Mouse (Mus musculus) CD4-positive, CD25-positive, alpha-beta regulatory T cell, adult 4 months (primary cell): ENCODE data around the gene Ptcd1. TPM values are rescaled to one million over a fixed set of nuclear protein-coding genes. Genes with fewer than 3 reads are reported as not detected.
"Not testable (repeated sequence)": the region's sequence is repeated elsewhere in the genome, so short reads cannot be mapped to it uniquely, and the experiment has no call there.

Experiments
- ATAC-seq: one replicate; pipeline ENCODE4 v1.8.0; 2017
- polyA plus RNA-seq, 2 experiments: library from polyadenylated mRNA; unstranded; fragments of 100-300 nt; shearing (Covaris generic); gene quantifications; one replicate each; pipeline ENCODE4 v1.2.1; 2017

Ptcd1 gene
- polyA plus RNA-seq, 2 experiments from 2014 or later, result 13.6 to 28.7 TPM

DNA sequence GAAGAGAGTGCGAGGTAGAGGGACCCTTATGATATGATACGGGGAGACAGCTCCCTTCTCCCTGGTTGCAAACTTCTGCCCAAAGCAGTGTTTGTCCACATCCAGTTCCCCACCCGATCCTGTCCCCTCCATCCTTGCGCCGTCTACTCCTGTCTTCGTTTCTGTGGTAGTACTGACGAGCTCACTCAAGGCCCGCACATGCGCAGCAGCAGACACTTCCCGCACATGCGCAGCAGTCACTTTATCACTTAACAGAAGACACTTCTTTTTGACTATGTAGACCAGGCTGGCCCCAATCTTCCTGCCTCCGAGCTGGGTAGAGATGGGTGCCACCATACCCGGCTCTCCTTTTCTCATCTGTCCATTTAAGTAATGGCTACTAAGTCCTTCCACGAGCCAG lies 5.5 kb downstream of the Ptcd1 start:
- ATAC-seq, result no peak

DNA sequence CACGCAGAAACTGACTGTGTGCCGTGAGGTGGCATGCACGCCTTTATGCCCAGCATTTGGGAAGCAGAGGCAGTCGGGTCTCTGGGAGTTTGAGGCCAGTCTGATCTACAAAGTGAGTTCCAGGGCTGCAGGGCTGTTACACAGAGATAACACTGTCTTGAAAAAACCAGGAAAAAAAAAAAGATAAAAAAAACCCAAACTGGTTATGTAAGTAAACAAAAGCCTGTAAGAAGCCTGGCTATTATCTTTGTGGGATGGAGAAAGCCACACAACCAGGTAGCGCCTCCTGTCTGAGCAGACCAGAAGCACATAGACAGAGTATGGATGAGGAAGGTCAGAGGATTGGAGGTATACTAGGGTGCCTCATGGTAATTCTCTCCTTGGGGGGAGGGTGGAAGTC lies 14.2 kb downstream of the Ptcd1 start:
- ATAC-seq, result no peak

DNA sequence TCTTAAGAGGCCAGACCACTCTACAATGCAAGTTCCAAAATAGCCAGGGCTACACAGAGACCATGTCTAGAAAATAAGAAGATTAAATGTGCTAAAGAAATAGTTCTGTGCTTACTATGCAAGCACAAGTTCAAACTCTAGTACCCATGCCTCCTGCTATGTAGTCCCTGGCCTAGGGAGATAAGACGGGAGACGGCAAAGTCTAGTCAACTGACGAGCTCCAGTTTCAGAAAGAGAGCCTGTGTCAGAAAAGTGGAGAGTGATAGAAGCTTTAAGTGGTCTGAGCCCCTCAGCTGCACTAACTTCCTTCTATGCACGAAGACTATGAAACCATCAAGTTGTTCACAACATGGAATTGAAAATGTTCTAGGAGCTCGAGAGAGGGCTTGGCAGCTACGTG lies 17.6 kb downstream of the Ptcd1 start:
- no peak for ATAC-seq

DNA sequence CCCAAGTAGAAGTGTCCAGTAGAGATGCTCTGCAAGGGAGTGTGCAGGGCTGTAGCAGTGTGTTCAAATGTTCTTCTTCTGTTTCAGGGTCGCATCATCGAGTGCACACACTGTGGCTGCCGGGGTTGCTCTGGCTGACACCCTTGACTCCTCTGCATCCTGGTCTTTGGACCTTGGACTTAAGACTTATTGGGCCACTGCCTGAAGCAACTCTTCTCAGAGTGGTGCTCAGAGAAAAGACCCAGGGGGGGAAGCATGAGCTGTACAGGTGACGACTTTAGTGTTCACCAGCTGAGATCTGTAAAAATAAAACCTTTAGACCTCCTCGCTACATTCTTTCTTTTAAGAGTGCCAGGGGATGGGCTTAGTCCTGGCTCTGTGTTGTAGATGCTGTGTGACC lies 19.2 kb downstream of the Ptcd1 start:
- no peak for ATAC-seq

DNA sequence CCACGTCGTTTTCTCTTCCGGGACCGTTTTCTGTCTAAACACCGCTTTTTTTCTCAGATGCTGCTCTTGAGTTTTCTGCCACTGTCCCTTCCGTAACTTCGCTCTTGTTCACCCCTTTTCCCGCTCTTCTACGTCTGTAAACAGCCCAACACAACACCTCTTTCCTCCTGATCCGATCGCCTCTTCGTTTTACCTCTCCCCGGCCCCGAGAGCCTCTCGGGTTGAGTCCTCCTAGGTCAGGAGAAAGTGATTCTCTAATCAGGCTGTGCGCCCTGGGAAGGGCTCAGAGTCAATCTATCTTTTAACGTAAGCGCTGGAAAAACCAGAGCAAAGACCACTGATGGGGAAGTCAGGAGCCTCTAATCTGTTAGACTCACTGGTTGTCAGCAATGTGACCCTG lies 26.3 kb downstream of the Ptcd1 start:
- peak; percentile 2 for ATAC-seq

DNA sequence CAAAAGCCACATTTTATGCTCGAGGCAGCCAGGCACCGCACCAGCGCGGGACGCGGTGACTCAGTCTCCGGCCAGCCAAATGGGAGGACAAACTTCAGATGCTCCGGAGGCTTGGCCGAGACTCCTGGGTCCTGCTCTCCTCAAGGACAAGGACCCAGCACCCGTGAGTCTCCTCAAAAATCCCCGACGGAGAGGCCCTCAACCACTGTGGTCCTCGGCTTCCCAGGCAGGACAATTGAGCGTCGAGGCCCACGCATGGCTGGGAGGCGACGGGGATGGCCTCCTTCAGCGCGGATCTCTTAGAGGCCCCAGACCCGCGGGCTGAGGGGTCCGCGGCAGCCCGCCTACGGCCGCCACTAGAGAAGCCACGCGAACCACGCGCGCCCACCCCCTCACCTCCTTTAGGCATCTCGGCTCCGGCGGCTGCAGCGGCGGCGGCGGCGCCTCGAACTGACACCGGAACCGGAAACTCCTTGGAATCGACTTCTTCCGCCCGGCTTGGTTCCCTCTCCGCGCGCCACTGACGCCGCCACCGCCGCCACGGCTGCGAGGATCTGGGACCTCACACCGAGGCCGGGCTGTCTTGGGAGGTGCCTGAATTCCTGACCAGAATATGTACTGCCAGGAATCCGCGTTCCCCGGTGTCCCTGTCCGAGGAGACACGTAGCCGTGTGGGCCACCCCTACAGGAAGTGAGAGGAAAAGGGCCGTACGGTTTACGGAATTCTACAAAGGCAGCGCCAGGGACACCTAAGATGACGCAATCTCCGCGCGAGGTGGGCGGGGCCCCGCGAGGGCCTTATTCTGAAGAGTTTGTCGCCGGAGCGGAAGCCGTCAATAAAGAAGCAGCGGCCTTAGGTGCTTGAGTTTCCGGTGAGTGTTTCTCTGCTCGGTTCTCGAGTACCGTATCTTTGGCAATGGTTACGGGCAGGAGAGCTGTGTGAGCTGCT lies 27.1 kb downstream of the Ptcd1 start, which contains the start of the genes Pdap1 and Bud31:
Pdap1 (minus strand) TSS at position 668 of the 949 bp plus-strand sequence.
Bud31 (plus strand) TSS at position 792 of the 949 bp plus-strand sequence.
- peak; percentile 89 for ATAC-seq

DNA sequence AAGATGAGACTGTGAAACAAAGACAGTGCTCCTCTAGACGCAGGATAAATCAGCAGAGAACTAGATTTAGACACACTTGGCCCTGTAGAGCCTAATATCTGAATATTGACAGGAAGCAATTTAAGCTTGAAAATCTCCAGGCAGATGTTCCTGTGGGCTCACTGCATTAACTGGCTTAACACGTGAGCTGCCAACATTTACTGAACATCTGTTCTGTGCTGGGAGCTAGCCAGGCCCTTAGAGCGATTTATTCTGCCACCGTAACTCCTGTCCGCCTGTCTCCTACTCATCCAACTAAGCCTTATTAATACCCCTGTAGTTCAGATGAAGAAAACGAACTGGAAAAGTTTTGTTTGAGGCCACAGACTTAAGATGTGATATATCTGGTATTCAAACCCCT lies 28.1 kb downstream of the Ptcd1 start:
- ATAC-seq, result no peak

DNA sequence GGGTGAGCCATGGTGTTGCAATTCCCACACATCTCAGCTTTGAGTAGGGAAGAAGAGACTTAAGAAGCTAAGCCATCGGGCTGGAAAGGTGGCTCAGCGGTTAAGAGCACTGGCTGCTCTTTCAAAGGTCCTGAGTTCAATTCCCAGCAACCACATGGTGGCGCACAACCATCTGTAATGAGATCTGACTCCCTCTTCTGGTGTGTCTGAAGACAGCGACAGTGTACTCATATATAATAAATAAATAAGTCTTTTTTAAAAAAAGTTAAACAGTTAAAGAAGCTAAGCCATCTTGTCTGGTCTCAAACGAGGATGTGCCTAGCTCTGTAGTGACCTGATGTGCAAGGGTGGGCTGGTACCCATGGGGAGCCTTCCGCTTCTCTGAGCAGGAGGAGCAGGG lies 33.6 kb downstream of the Ptcd1 start:
- ATAC-seq, result not testable (repeated sequence)

DNA sequence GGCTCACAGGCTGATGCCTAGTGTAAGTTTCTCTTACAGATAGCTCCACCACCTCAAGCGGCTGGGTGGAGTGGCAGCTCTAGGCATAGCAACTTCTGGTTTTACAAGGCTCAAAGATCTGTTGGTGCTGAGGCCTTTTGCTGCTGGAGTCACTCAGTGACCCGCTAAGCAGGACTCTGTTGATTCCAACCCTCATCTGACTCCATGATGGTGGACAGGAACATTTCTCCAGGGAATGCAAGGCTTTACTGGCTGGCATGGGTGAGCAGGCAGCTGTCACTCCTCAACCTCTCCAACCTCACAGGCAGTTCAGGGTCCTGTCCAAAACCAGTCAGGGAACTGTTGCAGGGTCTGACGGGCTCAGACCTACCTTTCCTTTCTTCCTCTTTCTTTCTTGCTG lies 35.9 kb downstream of the Ptcd1 start:
- no peak for ATAC-seq

DNA sequence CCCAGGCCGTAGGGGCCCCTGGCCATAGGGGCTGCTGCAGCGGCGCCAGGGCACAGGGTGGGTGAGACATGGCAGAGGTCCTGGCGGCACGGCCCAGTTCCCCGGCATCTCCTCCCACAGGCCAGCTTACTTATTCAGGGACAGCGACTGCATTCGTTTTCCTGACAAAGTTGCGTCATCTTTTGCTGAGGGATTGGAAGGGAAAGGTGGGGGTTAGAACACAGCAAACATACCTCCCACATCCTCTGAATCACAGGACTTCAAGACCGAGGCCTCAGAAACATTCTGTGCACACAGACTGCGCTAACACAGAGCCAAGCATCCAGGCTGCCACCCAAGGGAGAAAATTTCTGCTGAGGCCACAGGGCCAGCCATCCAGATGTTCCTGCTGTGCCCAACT lies 36.7 kb downstream of the Ptcd1 start:
- no peak for ATAC-seq

DNA sequence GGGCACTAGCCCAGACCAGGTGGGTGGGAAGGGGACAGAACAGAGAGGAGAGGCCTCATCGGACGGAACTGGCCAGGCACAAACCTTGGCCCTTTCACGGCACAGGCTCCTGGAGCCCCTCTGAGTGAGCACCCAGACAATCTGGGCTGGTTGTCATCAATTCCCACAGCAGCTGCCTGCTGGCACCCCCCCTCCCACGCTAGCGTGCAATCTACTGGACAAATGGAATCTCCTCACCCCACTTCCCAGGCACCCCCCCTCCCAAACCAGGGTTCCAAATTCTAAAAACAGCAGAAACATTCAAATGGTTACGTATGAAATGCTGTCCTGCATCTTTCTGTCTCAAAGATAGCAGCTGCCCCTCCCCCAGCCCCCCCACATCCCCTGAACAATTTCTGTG lies 37.1 kb downstream of the Ptcd1 start:
- ATAC-seq, result not testable (repeated sequence)

DNA sequence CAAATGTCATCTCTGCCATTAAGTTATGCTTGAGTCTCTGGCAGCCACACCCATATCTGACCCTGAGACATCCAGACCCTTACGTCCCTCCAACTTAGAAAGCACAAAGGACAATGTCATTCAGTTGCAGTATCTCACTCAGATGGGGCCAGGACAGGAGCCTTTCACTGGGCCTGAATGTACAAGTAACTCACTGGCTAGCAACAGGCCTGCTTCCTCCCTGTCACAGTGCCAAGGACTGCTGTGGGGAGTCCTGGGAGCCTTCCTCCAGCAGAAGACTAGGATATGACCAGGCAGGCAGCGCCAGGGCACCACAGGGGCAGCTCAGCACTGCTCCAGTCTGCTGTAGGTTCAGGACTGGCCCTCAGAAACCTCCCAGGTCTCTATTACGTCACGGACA lies 37.8 kb downstream of the Ptcd1 start:
- no peak for ATAC-seq

DNA sequence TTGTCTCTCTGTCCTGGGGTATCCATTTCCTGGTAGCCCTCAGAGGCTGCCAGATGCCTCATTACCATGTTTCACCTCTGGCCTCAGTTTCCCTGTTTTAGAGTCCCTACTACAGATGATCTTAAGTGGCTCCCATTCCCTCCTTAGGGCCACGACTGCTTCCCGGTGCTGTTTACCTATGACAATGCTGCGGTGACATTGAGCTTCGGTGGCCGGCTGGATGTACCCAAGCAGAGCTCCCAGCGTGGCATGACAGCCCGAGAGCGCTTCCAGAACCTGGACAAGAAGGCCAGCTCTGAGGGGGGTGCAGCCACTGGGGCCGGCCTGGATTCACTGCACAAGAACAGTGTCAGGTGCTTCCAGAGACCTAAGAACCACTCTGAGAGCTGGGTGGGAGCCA lies 40.3 kb downstream of the Ptcd1 start:
- no peak for ATAC-seq

DNA sequence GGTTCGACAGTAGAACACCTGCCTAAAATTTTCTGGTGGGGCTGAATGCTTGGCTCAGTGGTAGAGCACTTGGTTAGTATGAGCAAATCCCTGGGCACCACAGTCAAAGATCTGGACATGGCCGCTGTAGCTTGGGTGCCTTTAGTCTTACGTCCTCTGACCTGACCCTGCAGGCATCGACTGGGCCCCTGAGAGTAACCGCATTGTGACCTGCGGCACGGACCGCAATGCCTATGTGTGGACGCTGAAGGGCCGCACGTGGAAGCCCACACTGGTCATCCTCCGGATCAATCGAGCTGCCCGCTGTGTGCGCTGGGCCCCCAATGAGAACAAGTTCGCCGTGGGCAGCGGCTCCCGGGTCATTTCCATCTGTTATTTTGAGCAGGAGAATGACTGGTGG lies 43.5 kb downstream of the Ptcd1 start:
- no peak for ATAC-seq

DNA sequence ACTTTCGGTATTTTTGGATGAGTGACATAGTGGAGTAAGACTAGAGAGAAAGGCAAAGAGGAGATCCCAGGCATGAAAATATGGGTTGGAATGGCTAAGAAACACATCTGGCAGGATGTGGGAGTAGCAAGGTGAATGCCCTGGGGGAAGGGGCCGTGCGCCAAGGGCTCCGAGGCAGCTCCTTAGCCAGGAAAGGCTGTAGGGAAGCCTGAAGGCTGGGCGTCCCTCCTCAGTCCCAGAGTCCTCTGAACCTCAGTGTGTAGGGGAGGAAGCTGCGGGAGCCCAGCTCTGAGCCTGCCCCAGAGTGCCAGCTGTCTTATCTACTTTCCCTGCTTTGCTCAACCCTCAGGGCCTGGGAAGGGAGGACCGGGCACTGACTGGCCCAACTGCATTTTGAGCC lies 46.0 kb downstream of the Ptcd1 start:
- no peak for ATAC-seq

DNA sequence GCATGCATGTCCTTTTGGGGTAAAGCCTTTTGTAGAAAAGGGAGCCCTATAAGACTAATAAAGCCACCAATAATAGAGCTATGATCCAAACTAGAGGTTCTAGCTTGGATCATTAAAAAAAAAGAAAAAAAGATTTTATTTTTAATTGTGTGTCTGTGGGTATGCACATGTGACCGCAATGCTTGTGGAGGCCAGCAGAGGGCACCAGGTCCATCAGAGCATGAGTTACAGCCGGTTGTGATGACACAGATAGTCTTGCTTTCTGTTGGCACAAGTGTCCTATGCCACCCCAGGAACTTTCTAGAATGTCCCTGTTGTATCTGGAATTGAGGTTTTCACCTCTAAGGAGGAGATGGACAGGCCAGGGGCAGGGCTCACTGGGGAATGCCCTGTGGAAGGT lies 47.5 kb downstream of the Ptcd1 start:
- no peak for ATAC-seq

DNA sequence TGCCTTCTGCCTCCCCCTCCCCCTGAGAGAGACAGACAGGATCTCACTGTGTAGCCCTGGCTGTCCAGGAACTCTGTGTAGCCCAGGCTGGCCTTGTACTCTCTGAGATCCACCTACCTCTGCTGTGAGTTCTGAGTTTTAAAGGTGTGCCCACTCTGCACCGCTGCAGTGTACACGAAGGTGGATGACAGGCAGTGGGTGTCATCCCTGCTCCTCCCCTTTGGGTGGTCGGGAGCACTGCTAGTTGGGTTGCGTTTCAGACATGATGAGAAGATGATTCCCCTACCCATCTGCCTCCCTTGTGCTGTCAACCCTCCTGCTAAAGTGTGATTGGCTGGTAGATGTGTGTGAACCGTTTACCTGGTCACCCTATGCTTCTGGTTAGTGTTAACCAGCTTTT lies 48.4 kb downstream of the Ptcd1 start:
- ATAC-seq, result no peak

DNA sequence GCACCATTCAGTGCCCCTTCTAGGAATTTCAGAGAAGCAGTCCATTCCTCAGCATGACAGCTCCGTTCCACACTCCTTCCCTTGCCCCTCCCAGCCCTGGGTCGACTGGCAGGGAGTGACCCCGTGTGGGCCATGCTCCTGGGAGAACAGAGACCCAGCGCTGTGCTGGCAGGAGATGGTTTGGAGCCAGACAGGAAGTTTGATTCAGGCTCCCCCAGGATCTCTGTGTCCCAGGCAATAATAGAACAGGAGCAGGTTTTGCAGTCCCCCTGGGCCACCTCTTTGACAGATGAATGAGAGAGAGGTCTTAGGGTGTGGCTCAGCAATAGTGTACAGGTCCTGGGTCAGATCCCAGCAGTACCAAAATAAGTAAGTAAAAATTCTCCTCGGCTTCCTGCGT lies 48.9 kb downstream of the Ptcd1 start:
- ATAC-seq, result no peak

DNA sequence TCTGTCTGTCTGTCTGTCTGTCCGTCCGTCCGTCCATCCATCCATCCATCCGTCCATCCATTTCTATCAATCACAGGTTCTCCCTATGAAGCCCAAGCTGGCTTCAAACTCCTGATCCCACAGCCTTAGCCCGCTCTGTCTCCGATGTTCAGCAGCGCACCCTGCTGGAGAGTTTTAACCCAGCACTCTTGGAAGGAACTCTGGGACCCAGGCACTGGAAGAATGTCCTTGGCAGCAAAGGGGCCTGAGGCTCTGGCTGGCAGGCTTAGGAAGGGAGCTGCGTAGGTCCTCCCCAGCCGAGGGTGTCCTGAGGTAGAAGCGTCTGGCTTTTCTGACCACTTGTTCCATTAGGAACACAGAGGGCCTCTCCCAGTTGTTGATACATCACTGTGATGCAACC lies 50.0 kb downstream of the Ptcd1 start:
- ATAC-seq, result no peak

DNA sequence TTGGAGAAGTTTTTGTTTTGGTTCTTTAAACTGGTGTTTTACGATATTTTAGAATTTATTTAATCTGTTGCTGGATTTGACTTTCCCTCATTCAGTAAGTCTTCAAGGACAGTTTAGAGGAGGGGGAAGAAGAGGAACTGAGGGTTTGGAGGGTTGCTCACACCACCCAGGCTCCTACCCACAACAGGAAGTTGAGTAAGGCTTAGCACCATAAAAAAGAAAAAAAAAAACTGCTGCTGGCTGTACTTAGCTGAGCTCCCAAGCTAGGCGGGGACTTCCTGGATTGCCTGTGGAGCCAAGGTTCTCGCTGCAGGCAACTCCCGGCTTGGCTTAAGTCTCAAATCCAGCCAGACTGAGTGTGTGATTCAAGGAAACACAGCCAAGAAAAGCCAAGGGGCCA lies 50.6 kb downstream of the Ptcd1 start:
- peak; percentile 85 for ATAC-seq

DNA sequence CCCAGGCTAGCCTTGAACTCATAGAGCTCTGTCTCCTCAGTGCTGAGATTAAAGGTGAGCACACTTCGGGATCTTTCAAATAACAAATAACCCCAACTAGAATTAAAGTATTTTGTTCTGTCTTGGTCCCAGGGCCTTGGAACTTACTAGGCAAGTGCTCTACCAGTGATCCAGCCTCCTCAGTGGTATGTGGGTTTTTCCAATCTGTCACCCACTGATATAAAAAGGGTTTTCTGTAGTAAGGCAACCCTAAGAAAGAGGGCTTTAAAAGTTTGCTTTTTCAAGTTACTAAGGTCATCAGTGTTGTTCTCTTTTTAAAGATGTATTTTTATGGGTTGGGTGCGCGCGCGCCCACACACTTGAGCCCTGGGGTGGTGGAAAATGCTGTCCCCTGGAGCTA lies 51.2 kb downstream of the Ptcd1 start:
- no peak for ATAC-seq

DNA sequence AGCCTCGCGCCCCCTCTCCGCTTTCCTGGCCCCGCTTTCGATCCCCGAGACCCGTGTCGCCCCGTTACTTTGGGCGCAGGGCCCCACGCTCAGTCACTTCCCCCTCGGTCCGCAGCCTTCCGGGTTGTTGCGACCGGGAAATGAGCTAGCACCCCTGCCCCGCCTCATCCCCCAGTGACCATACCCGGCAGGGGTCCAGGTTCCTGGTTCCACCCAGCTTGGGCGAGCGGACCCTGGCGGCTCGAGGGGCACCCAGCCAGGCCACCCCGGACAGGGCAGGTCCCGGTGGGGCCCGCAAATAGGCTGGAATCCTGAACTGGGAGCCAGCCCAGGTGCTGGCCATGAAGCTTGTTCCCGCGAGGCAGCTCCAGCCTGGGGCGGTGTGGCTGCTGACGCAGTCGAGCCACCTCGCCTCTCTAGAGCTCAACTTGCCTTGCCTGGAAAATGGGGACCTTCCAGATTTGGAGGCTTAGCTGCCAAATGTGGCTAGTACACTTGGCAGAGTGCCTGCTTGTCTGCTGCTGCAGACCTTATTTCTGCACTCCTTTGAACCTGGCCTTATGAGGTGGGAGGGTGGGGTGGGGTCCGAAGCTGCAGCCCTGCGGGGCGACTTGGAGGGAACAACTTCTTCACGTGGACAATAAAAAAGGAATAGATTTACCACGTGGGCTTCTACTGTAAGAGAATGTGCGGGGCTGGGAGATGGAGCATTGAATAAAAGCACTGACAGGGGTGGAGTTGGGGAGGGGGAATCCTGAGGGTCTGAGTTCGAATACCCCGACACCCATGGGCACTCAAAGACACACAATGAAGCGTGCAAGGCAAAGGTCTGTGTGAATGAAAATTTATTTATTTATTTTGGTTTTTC lies 52.1 kb downstream of the Ptcd1 start:
- peak; percentile 38 for ATAC-seq

DNA sequence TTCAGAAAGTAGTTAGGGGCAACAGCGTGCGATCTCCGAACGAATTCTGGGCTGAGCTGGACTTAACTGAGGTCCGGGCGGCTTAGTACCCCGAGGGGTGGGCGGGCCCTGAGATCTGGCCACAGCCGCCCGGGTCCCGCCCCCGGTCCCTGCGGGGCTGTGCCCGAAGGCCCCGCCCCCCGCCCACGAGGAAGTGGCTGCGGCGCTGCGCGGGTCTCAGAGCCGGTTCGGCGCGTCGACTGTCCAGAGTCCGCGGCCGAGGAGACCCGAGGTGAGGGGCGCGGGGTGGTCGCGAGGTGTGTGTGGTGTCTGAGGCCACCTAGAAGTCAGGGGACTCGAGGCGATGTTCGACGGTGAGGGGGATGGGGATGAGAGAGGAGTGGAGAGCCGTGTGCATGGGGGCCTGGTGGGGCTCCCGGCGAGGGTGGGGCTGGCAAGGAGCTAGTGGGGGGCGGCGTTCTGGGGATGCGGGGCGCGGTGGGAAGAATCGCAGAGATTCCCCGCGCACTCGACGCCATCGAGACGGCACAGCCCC lies 52.8 kb downstream of the Ptcd1 start, which contains the start of gene Arpc1b:
Arpc1b (plus strand) TSS at position 145 of the 535 bp plus-strand sequence.
- peak; percentile 22 for ATAC-seq
